Mouse (Mus musculus) T-helper 1 cell (primary cell): Measurements from ENCODE around the gene Smarcd2.

ENCODE experiments used
- in situ Hi-C: fragments of 300-600 bp; cut with MboI, MseI; formaldehyde crosslinking; loops from one replicate; pipeline ENCODE4 v1.15.1; 2025; ENCODE audit warnings: high pct_unique_total_duplicates

Gene Smarcd2

DNA sequence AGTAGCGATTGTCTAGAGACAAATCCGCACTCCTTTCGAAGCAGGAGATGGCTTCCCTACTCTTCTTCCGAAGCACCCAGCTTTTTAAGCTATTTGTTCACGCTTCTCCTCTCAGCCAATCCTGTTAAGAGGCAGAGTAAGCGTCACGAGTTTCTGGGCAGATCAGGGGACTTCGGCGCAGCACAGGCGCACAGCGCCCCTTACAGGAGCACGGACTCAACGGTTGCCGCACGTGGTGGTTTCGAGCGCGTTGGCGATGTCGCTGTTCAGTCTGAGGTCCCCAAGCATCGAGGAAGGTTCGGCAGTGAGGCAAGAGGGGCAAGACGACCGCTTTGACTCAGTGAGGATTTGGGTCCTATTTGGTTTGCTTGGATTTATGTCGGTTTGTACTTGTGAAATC lies 3.7 kb upstream of the Smarcd2 start, which contains the start of gene Tcam1:
Tcam1 (plus strand) TSS at position 219 of the 400 bp plus-strand sequence.
- in situ Hi-C loops, result loop anchor here (10.0 kb wide), 1 partner anchor 1822 kb away; no protein-coding TSS in a partner anchor

GRCm38 (mm10) chr11:106274971-106275411 lies 2.2 kb upstream of the Smarcd2 start:
- in situ Hi-C loops, result loop anchor here (10.0 kb wide), 1 partner anchor 1820 kb away; no protein-coding TSS in a partner anchor

DNA sequence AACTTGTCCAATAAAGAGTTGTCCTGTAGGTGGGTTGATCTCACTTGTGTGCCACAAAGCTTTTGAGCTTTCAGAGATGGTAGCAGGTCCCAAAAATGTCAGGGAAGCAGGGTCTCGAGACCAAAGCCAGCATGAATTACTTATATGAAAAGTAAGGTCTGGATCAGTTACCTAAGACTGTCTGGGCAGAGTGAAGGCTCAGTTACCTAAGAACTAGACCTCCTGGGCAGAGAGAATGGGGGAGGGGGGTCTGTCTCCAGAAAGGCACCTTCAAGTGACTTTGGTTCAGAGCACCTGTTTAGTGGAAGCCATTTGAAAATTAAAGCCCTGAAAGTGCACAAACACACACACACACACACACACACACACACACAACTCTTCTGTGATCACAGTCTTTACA lies 1.6 kb upstream of the Smarcd2 start:
- in situ Hi-C loops, result loop anchor here (10.0 kb wide), 1 partner anchor 1820 kb away; no protein-coding TSS in a partner anchor

- in situ Hi-C loops, result loop anchor here (10.0 kb wide), 1 partner anchor 1819 kb away; no protein-coding TSS in a partner anchor
These were observed 1.0 kb upstream of the Smarcd2 start for GRCm38 (mm10) chr11:106273811-106274210.

DNA sequence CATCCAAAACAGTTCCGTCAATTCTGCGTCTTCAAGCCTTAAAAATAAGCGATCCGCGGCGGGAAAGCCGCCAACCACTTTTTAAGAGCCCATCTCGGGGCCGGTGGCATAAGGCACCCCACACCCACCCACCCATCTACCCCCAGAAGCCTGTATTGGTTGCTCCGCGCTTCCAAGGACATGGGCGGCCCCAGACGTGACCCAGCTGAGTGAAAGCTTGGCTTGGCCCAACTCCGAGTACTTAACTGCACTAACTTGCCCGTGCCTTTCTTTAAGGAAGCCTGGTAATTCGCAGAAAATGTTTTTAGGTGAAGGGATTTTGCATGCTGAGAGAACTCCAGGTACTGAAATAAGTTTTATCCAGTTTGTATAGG lies 526 bp upstream of the Smarcd2 start:
- in situ Hi-C loops, result loop anchor here (10.0 kb wide), 1 partner anchor 1818 kb away; no protein-coding TSS in a partner anchor

GRCm38 (mm10) chr11:106271794-106272643 lies 753 bp downstream of the Smarcd2 start:
- in situ Hi-C loops, result loop anchor here (10.0 kb wide), 1 partner anchor 1817 kb away; no protein-coding TSS in a partner anchor

- in situ Hi-C loops, result loop anchor here (10.0 kb wide), 1 partner anchor 1816 kb away; no protein-coding TSS in a partner anchor
These were observed 1.5 kb downstream of the Smarcd2 start for GRCm38 (mm10) chr11:106271131-106271793.

- in situ Hi-C loops, result no loop called here
These were observed 3.7 kb downstream of the Smarcd2 start for GRCm38 (mm10) chr11:106269060-106269431.

DNA sequence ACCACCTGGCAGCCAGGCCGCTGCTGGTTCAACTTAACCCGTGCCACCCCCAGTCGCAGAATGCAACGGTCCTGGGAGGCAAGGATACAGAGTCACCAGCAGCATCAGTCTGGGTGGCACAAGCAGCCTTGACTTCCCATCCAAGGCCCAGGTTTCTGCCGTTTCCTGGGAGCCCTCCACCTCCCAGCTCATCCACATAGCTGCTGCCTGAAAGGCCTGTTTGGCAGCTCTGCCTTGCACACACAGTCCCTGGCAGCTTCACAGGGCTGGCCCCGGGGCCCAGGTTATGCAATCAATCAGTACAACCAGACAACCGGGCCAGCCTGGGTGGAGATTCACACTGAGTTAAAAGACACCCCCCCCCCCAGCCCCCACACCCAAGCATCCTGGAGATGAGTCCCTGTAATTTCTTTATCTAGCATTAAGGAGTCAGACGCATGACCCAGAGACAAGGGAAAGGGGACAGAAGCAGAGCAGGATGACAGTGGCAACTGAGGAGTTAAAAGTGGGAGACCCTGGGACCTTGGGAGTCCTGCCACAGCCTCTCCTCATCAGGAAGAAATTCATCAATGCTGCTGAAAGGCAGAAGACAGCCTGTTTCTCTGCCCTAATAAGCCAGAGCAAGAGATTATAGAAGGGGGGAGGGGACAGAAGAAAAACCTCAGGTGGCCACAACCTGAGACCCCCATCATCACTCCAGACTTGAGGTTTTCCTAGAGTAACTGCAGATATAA lies 4.3 kb downstream of the Smarcd2 start:
- in situ Hi-C loops, result no loop called here

- in situ Hi-C loops, result no loop called here
These were observed 4.9 kb downstream of the Smarcd2 start for GRCm38 (mm10) chr11:106267871-106268270.

DNA sequence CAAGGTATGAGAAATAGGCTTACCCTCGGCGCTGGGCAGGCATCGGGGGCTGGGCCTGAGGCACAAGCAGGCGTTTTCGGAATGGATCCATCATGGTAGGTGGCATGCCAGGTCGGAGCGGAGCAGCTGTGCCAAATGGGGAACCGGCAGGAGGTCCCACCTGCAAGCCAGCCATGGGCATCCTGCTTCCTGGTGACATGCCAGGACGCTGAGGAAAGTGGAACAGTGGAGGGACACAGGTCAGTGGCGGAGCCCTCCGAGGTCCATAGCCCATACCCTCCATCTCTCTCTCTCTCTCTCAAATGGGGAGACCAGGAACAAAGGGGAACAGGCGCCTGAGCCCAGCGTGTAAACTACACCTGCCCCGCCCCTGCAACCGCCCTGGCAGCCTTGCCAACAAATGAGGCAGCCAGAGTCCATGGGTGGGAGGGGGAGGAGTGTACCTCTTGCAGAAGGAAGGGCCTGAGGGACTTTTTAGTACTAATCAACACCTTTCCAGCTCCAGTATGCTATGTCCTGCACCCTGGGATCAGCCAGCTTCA lies 5.4 kb downstream of the Smarcd2 start:
- in situ Hi-C loops, result no loop called here

DNA sequence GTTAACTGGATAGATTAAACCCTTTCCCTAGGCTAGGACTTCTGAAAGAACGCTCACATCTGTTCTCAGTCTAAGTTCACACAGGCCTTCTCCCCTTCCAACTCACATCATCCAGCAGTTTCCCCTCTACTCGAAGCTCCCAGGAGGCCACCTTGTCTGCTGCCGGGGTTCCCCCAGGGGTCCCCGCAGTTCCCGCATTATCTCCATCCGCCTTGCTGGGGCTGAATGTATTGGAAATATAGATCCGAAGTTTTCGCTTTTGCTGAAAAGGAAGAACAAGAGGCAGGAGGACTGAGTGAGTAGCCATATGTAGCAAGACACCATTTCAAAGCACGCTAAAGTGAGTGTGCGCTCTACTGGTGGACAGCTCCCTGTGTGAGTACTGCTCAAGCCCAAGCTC lies 6.3 kb downstream of the Smarcd2 start:
- in situ Hi-C loops, result no loop called here

GRCm38 (mm10) chr11:106265570-106265969 lies 7.2 kb downstream of the Smarcd2 start:
- in situ Hi-C loops, result no loop called here

- in situ Hi-C loops, result loop anchor here (5.0 kb wide), 1 partner anchor 43 kb away; no protein-coding TSS in a partner anchor
These were observed 7.8 kb downstream of the Smarcd2 start for GRCm38 (mm10) chr11:106264988-106265387.

- in situ Hi-C loops, result loop anchor here (5.0 kb wide), 1 partner anchor 42 kb away; no protein-coding TSS in a partner anchor
These were observed 8.8 kb downstream of the Smarcd2 start for GRCm38 (mm10) chr11:106263963-106264362.

DNA sequence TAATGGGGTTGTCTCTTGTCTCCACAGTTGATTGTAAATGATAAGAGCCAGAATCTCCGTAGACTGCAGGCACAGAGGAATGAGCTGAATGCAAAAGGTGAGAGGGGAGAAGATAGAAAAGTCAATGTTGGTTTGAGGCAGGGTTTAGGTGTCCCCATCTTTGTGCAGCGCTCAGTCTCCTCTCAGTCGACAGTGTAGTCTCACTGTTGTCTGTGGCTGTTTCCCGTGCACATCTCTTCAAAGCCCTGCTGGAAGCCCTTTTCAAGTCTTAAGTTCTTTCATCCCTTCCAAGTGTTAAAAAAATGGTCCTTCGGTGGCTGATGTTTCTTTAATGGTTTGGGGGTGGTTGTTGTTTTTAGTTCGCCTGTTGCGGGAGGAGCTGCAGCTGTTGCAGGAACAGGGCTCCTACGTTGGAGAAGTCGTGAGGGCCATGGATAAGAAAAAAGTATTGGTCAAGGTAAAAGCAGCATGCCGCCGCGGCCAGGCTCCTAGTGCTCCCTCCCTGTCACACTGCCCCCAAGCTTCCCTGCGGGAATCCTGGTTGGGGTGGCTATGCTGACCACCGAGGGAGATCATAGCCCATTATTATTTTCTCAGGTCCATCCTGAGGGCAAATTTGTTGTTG lies 11.8 kb downstream of the Smarcd2 start:
- in situ Hi-C loops, result loop anchor here (5.0 kb wide), 1 partner anchor 39 kb away; no protein-coding TSS in a partner anchor

DNA sequence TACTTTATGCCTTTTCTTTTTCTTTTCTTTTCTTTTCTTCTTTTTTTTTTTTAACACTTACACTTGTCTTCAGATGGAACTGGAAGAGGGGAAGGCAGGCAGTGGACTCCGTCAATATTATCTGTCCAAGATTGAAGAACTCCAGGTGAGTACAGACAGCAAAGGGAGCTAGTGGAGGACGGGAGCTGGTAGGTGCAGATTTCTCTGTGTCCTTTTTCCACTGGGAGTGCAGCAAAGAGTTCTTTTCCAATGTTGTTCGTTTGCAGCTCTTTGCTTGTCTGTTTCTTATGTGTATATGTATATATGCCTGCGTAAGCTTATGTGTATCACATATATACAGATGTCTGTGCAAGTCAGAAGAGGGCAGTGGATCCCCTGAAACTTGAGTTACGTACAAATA lies 16.0 kb downstream of the Smarcd2 start:
- in situ Hi-C loops, result no loop called here

GRCm38 (mm10) chr11:106255685-106256451 lies 16.9 kb downstream of the Smarcd2 start, which contains the start of the genes Ftsj3 and Psmc5:
Ftsj3 (minus strand) TSS chr11:106256079.
Psmc5 (plus strand) TSS chr11:106256154.
- in situ Hi-C loops, result no loop called here

DNA sequence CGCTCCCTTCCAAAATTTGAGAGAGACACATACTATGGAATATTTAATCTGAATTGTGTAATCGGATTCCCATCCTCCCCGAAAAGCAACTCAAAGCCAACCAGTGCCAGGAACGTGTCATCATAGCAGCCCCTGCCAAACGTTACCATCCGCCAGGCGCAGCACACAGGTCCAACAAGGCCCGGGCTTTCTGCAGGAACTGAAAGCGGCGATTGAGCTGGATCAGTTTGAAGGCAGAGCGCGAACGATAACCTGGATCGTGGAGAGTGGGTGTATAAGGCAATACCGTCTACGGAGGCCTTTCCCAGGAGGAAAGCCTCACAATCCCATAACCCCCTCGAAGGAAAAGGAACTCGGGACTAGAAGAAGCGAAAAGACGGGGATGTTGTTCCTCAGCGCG lies 17.6 kb downstream of the Smarcd2 start:
- in situ Hi-C loops, result no loop called here

DNA sequence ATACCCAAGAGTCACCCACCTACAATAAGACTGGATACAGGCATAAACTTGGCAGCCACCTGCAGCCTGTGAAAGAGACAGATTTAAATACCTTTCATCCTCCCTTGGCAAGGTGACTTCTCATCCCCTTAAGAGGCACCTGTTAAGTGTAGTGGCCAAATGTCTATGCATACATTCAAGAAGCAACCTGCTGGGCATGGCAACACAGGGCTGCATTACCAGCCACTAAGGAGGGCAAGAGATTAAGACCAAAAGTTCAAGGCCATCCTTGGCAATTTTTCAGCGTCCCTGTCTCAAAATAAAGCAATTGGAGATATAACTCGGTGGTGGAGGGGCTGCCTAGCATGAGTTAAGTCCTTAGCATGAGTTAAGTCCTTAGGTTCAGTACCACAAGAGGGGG lies 18.0 kb downstream of the Smarcd2 start:
- in situ Hi-C loops, result no loop called here
